Mouse (Mus musculus): Measurements from ENCODE around the gene Rgl1.

DNA sequence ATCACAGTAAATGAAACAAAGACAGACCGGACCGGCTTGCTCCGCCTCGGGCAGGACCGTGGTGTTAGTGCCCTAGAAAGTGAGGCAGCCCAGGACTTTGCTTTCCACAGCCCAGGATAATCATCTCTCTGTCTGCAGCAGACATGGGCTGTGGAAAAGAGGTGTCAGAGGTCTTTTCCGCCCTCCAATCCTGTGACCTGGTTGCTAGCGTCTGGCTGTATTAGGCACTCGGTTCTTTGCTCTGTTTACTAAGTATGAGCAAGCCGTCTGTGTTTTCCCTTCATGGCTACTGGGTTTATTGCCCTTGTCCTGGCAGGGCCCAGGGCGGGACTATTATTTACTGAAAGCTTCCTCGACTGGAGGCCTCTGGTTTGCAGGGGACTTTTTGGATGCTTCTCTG, 268.6 kb downstream of the Rgl1 start:
- no peak for TF ChIP-seq POLR2A (IDR thresholded peaks at IDR 0.05; ENCODE audit: insufficient read depth, low read length)
- TF ChIP-seq EP300 (IDR thresholded peaks at IDR 0.05; ENCODE audit: insufficient read depth, low read depth, low read length): no peak
- TF ChIP-seq CTCF (IDR thresholded peaks at IDR 0.05; ENCODE audit: low read depth, low read length): no peak
